Mouse (Mus musculus): ENCODE results near the gene Robo1. TPM values are rescaled to one million over a fixed set of nuclear protein-coding genes. Genes with fewer than 3 reads are reported as not detected.

Robo1 gene
- polyA plus RNA-seq, 1 experiment from 2014 or later: 69.5 TPM

DNA sequence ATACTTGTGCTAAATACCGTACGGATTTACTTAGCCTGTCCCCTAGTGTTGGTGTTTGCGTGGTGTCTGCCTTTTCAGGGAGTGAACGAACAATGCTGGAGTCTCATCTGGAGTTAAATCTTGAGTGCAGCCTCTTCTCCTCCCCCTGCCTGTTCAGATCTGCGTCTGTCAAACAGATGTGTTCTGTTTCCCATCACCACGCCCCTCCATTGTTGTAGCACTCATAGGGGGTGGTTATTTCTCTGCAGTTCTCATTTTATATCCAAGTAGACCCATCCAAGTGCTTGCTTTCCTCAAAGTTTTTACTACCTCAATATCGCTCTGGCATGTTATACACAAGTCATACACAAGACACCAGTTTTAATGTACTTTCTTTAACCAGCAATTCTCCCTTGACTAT lies 708.7 kb downstream of the Robo1 start:
- Histone ChIP-seq H3K4me3 (no peak overlapping the region), H3K4me2 (replicated peaks) (no peak overlapping the region), H3K27ac (no peak overlapping the region), H3K27me3 (replicated peaks) (no peaks in the 10 kb centered on the region), H3K36me3 (peaks cover 11% of the 10 kb centered on the region), H3K4me1 (peaks cover 7% of the 10 kb centered on the region; the same call in 1 of the 2 replicates), H3K9ac (no peak overlapping the region), H3K9me3 (no peaks in the 10 kb centered on the region)
- ATAC-seq (ENCODE audit: low FRiP score, low read depth): no peak
- WGBS: 66% methylated on average over 7 of the region's 7 CpGs

DNA sequence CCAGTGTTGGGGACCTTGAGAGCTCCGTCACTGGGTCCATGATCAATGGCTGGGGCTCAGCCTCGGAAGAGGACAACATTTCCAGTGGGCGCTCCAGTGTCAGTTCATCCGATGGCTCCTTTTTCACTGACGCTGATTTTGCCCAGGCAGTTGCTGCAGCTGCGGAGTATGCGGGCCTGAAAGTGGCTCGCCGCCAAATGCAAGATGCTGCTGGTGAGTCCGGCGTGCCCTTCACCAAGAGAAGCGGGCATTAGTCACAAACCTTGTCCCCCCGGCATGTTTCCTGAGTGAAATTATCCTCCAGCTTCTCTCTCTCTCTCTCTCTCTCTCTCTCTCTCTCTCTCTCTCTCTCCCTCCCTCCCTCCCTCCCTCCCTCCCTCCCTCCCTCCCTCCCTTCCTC lies 716.2 kb downstream of the Robo1 start:
- Histone ChIP-seq H3K4me2 (replicated peaks) (no peak overlapping the region), H3K4me1 (peaks cover 3% of the 10 kb centered on the region; the same call in 1 of the 2 replicates), H3K9ac (no peak overlapping the region), H3K27ac (no peak overlapping the region), H3K4me3 (no peak overlapping the region), H3K36me3 (peaks cover 12% of the 10 kb centered on the region; the same call in 1 of the 2 replicates), H3K9me3 (no peaks in the 10 kb centered on the region), H3K27me3 (replicated peaks) (no peaks in the 10 kb centered on the region)
- ATAC-seq (ENCODE audit: low FRiP score, low read depth): no peak
- WGBS: 96% methylated on average over 13 of the region's 13 CpGs

DNA sequence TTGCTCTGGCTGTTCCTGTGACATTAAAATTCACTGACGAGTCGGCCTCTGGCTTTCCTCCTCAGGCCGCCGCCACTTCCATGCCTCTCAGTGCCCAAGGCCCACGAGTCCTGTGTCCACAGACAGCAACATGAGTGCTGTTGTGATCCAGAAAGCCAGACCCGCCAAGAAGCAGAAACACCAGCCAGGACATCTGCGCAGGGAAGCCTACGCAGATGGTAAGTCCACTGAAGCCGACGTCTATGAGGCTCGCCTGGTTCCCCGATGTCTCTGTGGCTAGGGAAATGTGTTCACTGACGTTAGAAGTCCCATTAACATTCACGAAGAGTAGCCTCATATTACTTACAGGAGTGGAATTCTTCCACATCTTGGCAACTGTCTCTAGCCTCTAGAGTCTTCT lies 719.6 kb downstream of the Robo1 start:
- H3K4me2 ChIP-seq (replicated peaks): no peak overlapping the region
- no peak overlapping the region for H3K9ac ChIP-seq
- H3K9me3 ChIP-seq: no peaks in the 10 kb centered on the region
- H3K27me3 ChIP-seq (replicated peaks): no peaks in the 10 kb centered on the region
- no peak overlapping the region for H3K4me3 ChIP-seq
- 88% methylated on average over 14 of the region's 14 CpGs for WGBS
- H3K36me3 ChIP-seq: peaks cover 12% of the 10 kb centered on the region; the same call in 1 of the 2 replicates
- peaks cover 3% of the 10 kb centered on the region; the same call in 1 of the 2 replicates for H3K4me1 ChIP-seq
- ATAC-seq (ENCODE audit: low FRiP score, low read depth): no peak
- H3K27ac ChIP-seq: no peak overlapping the region

DNA sequence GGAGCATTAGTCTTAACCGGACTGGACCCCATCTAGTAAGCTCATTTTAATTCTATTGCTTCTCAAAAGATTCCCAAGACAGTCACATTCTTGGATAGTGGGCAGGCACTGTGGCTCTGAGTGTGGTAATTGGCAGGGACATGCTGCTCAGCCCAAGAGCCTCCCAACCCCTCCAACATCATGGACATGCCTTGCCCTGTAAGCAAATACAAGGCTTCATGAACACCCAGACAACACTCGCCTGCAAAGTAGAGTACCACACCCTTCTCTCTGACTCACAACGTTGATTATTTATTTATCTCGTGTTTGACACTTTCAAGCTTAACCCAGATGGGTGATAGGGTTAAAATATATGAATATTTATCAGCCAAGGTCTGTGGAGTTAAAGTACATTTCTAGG lies 722.9 kb downstream of the Robo1 start:
- ATAC-seq (ENCODE audit: low FRiP score, low read depth): no peak
- Histone ChIP-seq H3K27ac (no peak overlapping the region), H3K4me2 (replicated peaks) (no peak overlapping the region), H3K27me3 (replicated peaks) (no peaks in the 10 kb centered on the region), H3K9me3 (no peaks in the 10 kb centered on the region), H3K4me1 (peaks cover 3% of the 10 kb centered on the region; the same call in 1 of the 2 replicates), H3K9ac (no peak overlapping the region), H3K36me3 (peaks cover 8% of the 10 kb centered on the region; the same call in 1 of the 2 replicates), H3K4me3 (no peak overlapping the region)
- 83% methylated on average over 4 of the region's 4 CpGs for WGBS

DNA sequence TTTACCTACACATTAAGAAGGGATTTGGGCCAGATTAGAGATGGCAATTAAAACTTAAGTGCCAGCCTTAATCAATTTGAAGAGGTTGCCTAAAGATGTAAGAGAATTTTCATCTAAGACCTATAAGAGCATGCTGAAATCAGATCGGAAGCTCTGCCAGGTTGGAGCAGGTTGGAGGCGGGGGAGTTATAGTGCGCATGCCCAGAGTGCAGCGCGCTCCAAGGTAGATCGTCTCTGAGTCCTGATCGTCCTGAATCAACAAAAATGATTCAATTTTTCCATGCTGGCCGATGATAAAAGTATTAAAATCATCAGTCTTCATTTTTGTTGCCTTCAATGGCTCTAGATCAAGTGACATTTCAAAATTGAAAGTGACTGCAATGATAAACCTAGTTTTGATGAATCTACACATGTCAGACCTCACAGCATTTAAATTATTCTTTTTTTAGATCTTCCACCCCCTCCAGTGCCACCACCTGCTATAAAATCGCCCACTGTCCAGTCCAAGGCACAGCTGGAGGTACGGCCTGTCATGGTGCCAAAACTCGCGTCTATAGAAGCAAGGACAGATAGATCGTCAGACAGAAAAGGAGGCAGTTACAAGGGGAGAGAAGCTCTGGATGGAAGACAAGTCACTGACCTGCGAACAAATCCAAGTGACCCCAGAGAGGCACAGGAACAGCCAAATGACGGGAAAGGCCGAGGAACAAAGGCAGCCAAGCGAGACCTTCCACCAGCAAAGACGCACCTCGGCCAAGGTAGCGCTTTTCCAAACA lies 727.3 kb downstream of the Robo1 start:
- 76% methylated on average over 20 of the region's 20 CpGs for WGBS
- no peaks in the 10 kb centered on the region for H3K27me3 ChIP-seq (replicated peaks)
- ATAC-seq (ENCODE audit: low FRiP score, low read depth): no peak

DNA sequence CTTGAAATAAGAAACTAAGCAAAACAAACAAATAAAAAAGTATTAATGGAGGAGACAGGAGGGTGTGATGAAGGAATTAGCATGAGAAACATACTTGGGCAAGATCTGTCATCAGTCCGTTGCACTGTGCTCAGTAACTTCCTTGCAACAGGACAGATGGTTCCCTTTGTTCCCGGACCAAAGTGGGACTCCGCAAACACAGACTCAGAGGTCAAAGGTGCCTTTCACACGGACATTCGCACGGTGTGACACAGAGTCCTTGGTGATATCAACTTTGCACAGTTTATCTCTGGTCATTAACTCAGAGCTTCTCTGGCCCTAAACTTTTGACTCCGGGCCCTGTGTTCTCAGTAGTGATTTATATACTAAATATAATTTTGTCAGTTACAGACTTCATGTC lies 730.4 kb downstream of the Robo1 start:
- 26% methylated on average over 7 of the region's 7 CpGs for WGBS
- peaks cover 42% of the 10 kb centered on the region for H3K36me3 ChIP-seq
- no peak for ATAC-seq (ENCODE audit: low FRiP score, low read depth)

More for the DNA sequence above, 727.3 kb downstream of the Robo1 start:
- Histone ChIP-seq H3K36me3 (peaks cover 17% of the 10 kb centered on the region), H3K9me3 (no peaks in the 10 kb centered on the region), H3K4me3 (no peak overlapping the region), H3K4me2 (replicated peaks) (no peak overlapping the region), H3K4me1 (no peaks in the 10 kb centered on the region), H3K27ac (no peak overlapping the region), H3K9ac (no peak overlapping the region)

DNA sequence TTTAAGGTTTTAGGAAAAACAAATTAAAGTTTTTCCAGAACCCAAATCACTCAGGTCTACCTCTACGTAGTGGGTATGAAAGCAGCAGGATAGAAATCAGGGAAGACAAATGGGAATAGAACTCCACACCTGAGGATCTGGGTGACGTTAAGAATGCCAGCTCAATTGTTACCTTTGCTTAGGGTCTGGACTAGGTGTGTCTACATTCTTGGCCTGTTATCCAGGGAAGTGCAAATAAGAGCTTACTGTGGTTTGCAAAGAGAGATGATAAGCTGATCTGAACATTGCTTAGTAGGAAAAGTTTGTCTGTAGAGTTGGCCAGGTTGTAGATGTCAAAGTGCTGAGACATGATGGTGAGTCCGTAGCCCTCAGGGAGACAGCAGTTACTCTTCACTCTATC lies 754.4 kb downstream of the Robo1 start:
- Histone ChIP-seq H3K9ac (no peak overlapping the region), H3K9me3 (no peaks in the 10 kb centered on the region), H3K36me3 (no peaks in the 10 kb centered on the region), H3K27ac (no peak overlapping the region), H3K27me3 (replicated peaks) (no peaks in the 10 kb centered on the region), H3K4me2 (replicated peaks) (no peak overlapping the region), H3K4me3 (no peak overlapping the region), H3K4me1 (no peaks in the 10 kb centered on the region)
- no peak for ATAC-seq (ENCODE audit: low FRiP score, low read depth)
- 92% methylated on average over 3 of the region's 3 CpGs for WGBS

More for the DNA sequence above, 730.4 kb downstream of the Robo1 start:
- Histone ChIP-seq H3K4me1 (no peaks in the 10 kb centered on the region), H3K9ac (no peak overlapping the region), H3K4me2 (replicated peaks) (no peak overlapping the region), H3K27me3 (replicated peaks) (no peaks in the 10 kb centered on the region), H3K27ac (no peak overlapping the region), H3K9me3 (no peaks in the 10 kb centered on the region), H3K4me3 (no peak overlapping the region)

DNA sequence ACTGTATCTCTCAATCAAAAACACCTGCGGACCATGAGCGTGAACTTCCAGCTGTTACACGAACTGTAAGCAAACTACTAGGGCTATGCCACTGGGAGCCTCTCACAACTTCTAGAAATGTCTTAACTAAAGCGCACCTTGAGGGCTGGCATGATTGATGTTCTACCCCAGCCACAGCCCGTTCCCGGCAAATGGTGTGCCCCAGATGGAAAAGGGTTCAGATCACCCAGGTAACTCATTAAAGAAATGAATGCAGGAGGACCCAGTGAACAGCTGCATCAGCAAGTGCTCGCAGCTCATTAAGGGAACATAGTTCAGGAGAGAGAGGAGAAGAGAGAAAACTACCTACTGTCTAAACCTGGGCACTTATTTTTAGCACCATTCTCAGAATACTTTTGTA lies 759.7 kb downstream of the Robo1 start:
- Histone ChIP-seq H3K27me3 (replicated peaks) (no peaks in the 10 kb centered on the region), H3K4me3 (no peak overlapping the region), H3K9ac (no peak overlapping the region), H3K4me1 (no peaks in the 10 kb centered on the region), H3K9me3 (no peaks in the 10 kb centered on the region), H3K4me2 (replicated peaks) (no peak overlapping the region), H3K27ac (no peak overlapping the region), H3K36me3 (no peaks in the 10 kb centered on the region)
- 87% methylated on average over 7 of the region's 7 CpGs for WGBS
- ATAC-seq (ENCODE audit: low FRiP score, low read depth): no peak

DNA sequence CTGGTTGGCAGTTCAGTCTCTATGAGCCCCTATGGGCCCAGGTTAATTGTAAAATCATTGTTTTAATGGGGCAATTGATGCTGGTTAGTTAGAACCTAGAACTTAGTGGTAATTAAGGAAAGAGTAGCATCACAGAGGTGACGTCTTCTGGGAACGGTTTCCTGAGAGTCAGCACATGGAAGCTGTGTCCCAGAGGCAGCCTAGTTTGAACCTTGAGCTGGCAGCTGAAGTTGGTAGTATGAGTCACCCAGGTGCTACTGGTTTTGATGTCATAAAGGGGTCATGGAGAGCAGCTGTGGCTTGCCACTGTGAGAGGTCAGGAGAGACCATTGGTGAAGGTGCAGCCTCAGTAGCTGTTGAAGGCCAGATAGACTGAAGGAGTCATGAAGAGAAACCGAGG lies 763.9 kb downstream of the Robo1 start:
- Histone ChIP-seq H3K36me3 (no peaks in the 10 kb centered on the region), H3K9me3 (no peaks in the 10 kb centered on the region), H3K4me3 (no peak overlapping the region), H3K9ac (no peak overlapping the region), H3K4me2 (replicated peaks) (no peak overlapping the region), H3K27ac (no peak overlapping the region), H3K27me3 (replicated peaks) (no peaks in the 10 kb centered on the region), H3K4me1 (no peaks in the 10 kb centered on the region)
- ATAC-seq (ENCODE audit: low FRiP score, low read depth): no peak
- WGBS: 95% methylated on average over 3 of the region's 3 CpGs

DNA sequence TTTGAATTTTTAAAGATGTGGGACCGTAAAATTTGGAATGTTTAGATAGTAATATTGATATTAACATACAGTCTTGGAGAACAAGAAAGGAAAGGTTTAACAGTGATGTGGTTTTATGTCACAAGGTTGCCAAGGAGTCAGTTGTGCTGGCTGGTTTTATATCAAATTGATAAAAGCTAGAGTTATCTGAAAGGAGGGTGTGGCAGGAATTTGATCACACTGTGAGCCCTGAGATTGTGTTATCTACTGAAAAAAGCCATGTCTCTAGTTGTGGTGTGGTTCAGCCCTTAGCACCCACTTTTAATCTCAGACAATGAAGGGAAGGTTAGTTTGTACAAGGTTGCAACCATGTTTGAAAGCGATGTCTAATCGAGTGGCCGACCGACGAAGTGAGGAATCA lies 764.8 kb downstream of the Robo1 start:
- ATAC-seq (ENCODE audit: low FRiP score, low read depth): no peak
- Histone ChIP-seq H3K27ac (no peak overlapping the region), H3K4me1 (no peaks in the 10 kb centered on the region), H3K9ac (no peak overlapping the region), H3K4me3 (no peak overlapping the region), H3K9me3 (no peaks in the 10 kb centered on the region), H3K27me3 (replicated peaks) (no peaks in the 10 kb centered on the region), H3K36me3 (no peaks in the 10 kb centered on the region), H3K4me2 (replicated peaks) (no peak overlapping the region)
- WGBS: 94% methylated on average over 6 of the region's 6 CpGs

DNA sequence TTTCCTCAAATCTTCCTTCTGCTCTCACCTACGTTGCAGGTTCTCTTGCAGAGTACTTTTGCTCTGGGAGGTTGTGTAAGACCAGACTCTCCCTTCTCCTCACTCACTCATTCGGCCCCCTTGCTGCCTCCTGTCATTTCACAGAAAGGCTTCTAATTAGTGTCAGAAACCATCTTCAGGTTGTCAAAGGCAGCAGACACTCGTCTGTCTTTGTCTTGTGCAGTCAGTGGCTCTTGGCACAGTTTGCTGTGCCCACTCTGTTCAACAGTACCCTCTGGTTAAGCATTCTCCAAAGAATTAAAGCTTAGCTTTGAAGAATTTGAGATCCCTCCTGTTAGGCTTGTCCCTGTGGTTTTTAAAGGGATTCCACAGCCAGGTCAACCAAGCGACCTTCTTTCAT lies 774.3 kb downstream of the Robo1 start:
- WGBS: 85% methylated on average over 4 of the region's 4 CpGs
- H3K27me3 ChIP-seq (replicated peaks): no peaks in the 10 kb centered on the region
- H3K4me3 ChIP-seq: no peak overlapping the region
- no peak overlapping the region for H3K27ac ChIP-seq
- no peak overlapping the region for H3K4me2 ChIP-seq (replicated peaks)
- H3K4me1 ChIP-seq: no peaks in the 10 kb centered on the region
- no peak overlapping the region for H3K9ac ChIP-seq
- no peaks in the 10 kb centered on the region for H3K9me3 ChIP-seq
- ATAC-seq (ENCODE audit: low FRiP score, low read depth): no peak
- no peaks in the 10 kb centered on the region for H3K36me3 ChIP-seq

DNA sequence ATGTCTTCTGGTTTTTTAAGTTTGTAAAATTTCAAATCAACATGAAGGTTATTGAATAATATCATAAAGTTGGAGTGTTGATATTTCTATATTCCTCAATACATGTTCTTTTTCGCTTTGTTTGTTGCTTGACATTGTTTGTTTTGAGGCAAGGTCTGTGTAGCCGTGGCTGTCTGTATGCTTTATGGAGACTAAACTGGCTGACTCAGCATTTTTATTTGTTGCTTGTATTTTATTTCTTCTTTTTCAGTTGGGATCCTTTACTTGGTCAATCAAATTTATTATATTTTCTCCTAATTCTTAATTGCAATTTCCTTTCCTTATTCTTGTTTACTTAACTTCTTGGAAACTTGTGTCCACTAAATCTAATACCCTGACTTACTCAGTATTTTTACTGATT lies 775.0 kb downstream of the Robo1 start:
- Histone ChIP-seq H3K9ac (no peak overlapping the region), H3K9me3 (no peaks in the 10 kb centered on the region), H3K4me1 (no peaks in the 10 kb centered on the region), H3K36me3 (no peaks in the 10 kb centered on the region), H3K4me3 (no peak overlapping the region), H3K27ac (no peak overlapping the region), H3K4me2 (replicated peaks) (no peak overlapping the region), H3K27me3 (replicated peaks) (no peaks in the 10 kb centered on the region)
- ATAC-seq (ENCODE audit: low FRiP score, low read depth): no peak
- WGBS: 89% methylated on average over 2 of the region's 2 CpGs

All from neural tube, embryonic 12.5 days (tissue).